Mouse (Mus musculus): Measurements from ENCODE around the gene Nxpe3. TPM values are rescaled to one million over a fixed set of nuclear protein-coding genes. Genes with fewer than 3 reads are reported as not detected.
"Not testable (repeated sequence)": the region's sequence is repeated elsewhere in the genome, so short reads cannot be mapped to it uniquely, and the experiment has no call there.

The Nxpe3 gene
- total RNA-seq, 2 experiments from 2014 or later, result 3.3 to 4.2 TPM

GRCm38 (mm10) chr16:55891346-55891745 is 3.7 kb downstream of the Nxpe3 start:
- ATAC-seq (replicated peaks; ENCODE audit: low FRiP score, poor library complexity, severe bottlenecking), result no peak

- no peak for ATAC-seq (replicated peaks; ENCODE audit: low FRiP score, poor library complexity, severe bottlenecking)
Observed at GRCm38 (mm10) chr16:55890346-55891136, 4.5 kb downstream of the Nxpe3 start.

- ATAC-seq (replicated peaks; ENCODE audit: low FRiP score, poor library complexity, severe bottlenecking), result no peak
Observed at GRCm38 (mm10) chr16:55889451-55889850, 5.6 kb downstream of the Nxpe3 start.

- no peak for ATAC-seq (replicated peaks; ENCODE audit: low FRiP score, poor library complexity, severe bottlenecking)
Observed at GRCm38 (mm10) chr16:55888584-55888960, 6.5 kb downstream of the Nxpe3 start.

- no peak for ATAC-seq (replicated peaks; ENCODE audit: low FRiP score, poor library complexity, severe bottlenecking)
Observed at GRCm38 (mm10) chr16:55887814-55888583, 7.1 kb downstream of the Nxpe3 start.

GRCm38 (mm10) chr16:55884246-55884645 is 10.8 kb downstream of the Nxpe3 start:
- no peak for ATAC-seq (replicated peaks; ENCODE audit: low FRiP score, poor library complexity, severe bottlenecking)

- ATAC-seq (replicated peaks; ENCODE audit: low FRiP score, poor library complexity, severe bottlenecking), result no peak
Observed at GRCm38 (mm10) chr16:55876025-55876424, 19.1 kb downstream of the Nxpe3 start.

- ATAC-seq (replicated peaks; ENCODE audit: low FRiP score, poor library complexity, severe bottlenecking), result no peak
Observed at GRCm38 (mm10) chr16:55863832-55864231, 31.3 kb downstream of the Nxpe3 start.

- ATAC-seq (replicated peaks; ENCODE audit: low FRiP score, poor library complexity, severe bottlenecking), result peak; percentile 97
Observed at GRCm38 (mm10) chr16:55863149-55863815, 31.8 kb downstream of the Nxpe3 start.

- ATAC-seq (replicated peaks; ENCODE audit: low FRiP score, poor library complexity, severe bottlenecking), result no peak
Observed at GRCm38 (mm10) chr16:55861104-55861503, 34.0 kb downstream of the Nxpe3 start.

GRCm38 (mm10) chr16:55859421-55859820 is 35.7 kb downstream of the Nxpe3 start:
- ATAC-seq (replicated peaks; ENCODE audit: low FRiP score, poor library complexity, severe bottlenecking), result not testable (repeated sequence)

- ATAC-seq (replicated peaks; ENCODE audit: low FRiP score, poor library complexity, severe bottlenecking), result peak; percentile 73
Observed at GRCm38 (mm10) chr16:55858465-55858864, 36.6 kb downstream of the Nxpe3 start.

- ATAC-seq (replicated peaks; ENCODE audit: low FRiP score, poor library complexity, severe bottlenecking), result peak; percentile 59; the same call in 1 of the 2 replicates
Observed at GRCm38 (mm10) chr16:55852943-55853727, 42.0 kb downstream of the Nxpe3 start.

- no peak for ATAC-seq (replicated peaks; ENCODE audit: low FRiP score, poor library complexity, severe bottlenecking)
Observed at GRCm38 (mm10) chr16:55852515-55852914, 42.6 kb downstream of the Nxpe3 start.

- ATAC-seq (replicated peaks; ENCODE audit: low FRiP score, poor library complexity, severe bottlenecking), result no peak
Observed at GRCm38 (mm10) chr16:55850485-55850884, 44.6 kb downstream of the Nxpe3 start.

GRCm38 (mm10) chr16:55847679-55848078 is 47.4 kb downstream of the Nxpe3 start:
- ATAC-seq (replicated peaks; ENCODE audit: low FRiP score, poor library complexity, severe bottlenecking), result no peak

GRCm38 (mm10) chr16:55844847-55845246 is 50.2 kb downstream of the Nxpe3 start:
- no peak for ATAC-seq (replicated peaks; ENCODE audit: low FRiP score, poor library complexity, severe bottlenecking)

- ATAC-seq (replicated peaks; ENCODE audit: low FRiP score, poor library complexity, severe bottlenecking), result no peak
Observed at GRCm38 (mm10) chr16:55843919-55844318, 51.2 kb downstream of the Nxpe3 start.

GRCm38 (mm10) chr16:55843134-55843533 is 52.0 kb downstream of the Nxpe3 start:
- no peak for ATAC-seq (replicated peaks; ENCODE audit: low FRiP score, poor library complexity, severe bottlenecking)

GRCm38 (mm10) chr16:55841506-55841905 is 53.6 kb downstream of the Nxpe3 start:
- no peak for ATAC-seq (replicated peaks; ENCODE audit: low FRiP score, poor library complexity, severe bottlenecking)
